Mouse (Mus musculus): ENCODE measurements around the gene Nkapl.

Gene Nkapl

DNA sequence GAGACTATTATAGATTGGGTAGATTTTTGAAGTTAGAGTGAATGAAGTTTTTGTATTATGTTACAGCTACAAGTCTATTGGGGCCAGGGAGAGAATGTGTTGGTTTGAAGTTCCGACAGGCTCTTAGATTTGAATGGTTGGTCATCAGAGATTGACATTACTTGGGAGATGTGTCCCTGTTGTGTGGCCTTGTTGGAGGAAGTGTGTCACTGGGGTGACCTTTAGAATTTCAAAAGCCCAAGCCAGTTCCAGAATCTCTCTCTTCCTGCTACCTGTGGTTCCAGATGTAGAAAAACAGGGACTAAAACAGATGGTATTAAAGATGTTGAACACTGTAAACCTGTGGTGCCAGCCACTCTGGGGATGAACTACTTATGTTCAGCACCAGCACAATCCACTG is 40.7 kb downstream of the Nkapl start:
- DNase-seq (ENCODE audit: low spot score), result no peak

DNA sequence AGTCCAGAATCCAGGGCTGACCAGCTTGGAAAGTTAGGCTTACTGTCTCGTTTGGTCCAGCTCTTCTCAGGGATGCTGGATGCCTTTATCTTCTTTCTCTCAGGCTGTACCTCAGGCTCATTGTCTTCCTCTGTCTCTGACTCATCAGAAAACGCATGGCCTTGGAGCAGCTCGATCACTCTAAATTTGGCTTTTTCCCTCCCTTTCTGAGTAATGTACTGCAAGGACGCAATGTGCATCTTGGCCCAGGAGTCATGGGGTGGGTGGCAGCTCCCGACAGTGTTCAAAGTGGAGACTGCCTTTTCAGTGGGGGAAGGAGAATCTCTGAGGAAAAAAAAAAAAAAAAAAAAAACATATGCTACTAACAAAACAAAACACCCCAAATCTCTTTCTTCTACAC is 45.0 kb downstream of the Nkapl start:
- DNase-seq (ENCODE audit: low spot score), result no peak

DNA sequence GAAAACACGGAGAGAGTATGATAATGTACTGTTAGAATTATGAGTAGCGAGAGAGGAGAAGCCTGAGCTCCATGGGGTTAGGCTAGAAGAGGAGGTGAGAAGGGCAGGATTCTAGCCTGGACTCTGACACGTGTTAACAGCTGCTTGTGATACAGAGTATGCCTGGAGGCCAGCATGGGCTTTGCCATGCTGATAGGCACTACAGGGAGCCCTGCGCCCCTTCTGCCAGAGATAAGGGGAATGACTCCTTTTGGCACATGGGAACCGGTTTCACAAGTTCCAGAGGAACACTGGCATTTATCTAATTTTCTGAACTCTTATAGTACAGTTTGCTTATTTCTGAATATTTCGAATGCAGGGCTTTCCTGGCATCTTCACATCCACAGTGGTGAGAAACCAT is 49.4 kb downstream of the Nkapl start:
- DNase-seq (ENCODE audit: low spot score), result no peak

DNA sequence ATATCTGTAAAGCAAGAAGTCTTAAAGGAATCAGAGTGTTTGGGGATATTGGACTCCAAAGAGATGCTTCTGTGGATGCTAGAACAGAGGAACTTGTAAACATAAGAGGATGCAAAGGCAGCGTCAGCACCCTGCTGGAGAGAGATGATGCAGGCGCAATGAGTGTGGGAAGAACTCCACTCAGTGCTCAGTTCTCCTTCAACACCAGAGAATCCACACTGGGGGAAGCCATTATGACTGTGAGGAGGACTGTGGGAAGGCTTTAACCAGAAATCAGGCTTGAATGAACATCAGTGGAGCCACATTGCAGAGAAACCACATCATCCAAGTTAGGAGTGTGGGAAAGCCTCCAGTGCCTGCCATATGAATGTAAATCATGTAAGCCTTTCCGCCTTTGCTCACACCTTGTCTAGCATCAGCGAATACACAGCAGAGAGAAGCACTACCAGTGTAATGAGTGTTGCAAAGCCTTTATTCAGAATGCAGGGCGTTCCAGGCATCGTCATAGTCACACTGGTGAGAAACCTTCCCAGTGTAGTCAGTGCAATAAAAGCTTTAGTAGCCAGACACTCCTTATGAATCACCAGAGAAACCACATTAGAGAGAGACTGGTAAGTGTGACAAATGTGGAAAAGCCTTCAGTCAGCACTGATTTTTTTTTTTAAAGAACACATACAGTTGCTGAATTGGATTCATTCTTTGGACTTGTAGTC is 50.9 kb downstream of the Nkapl start:
- no peak for DNase-seq (ENCODE audit: low spot score)

Data from embryo, embryonic 10 days (tissue).